Mouse (Mus musculus): ENCODE measurements around the gene Jaml.

GRCm38 (mm10) chr9:45126941-45127340, 48.0 kb downstream of the Jaml start:
- TF ChIP-seq CTCF (conservative IDR thresholded peaks at IDR 0.05; ENCODE audit: low read length): no peak
- TF ChIP-seq POU5F1 (IDR thresholded peaks at IDR 0.05; ENCODE audit: borderline replicate concordance, low read length): no peak
- TF ChIP-seq NANOG (IDR thresholded peaks at IDR 0.05; ENCODE audit: borderline replicate concordance, low read length): no peak
